Mouse (Mus musculus) thymus, adult 2 months (tissue): ENCODE data around the gene Trabd2b.

Experiments
- CTCF ChIP-seq: fragments of 200-500 bp; IDR thresholded peaks from 2 replicates; pipeline ENCODE4 v1.5.1; 2012; ENCODE audit warnings: mild to moderate bottlenecking, control low read depth, low read length, moderate library complexity, borderline replicate concordance; ENCODE audit not compliant: control insufficient read depth, poor library complexity, insufficient read depth; ENCODE audit errors: extremely low read depth
- POLR2A ChIP-seq: fragments of 200-500 bp; IDR thresholded peaks from 2 replicates; pipeline ENCODE4 v1.6.1; 2012; ENCODE audit warnings: mild to moderate bottlenecking, low read length, control low read depth, moderate library complexity; ENCODE audit not compliant: control insufficient read depth, poor library complexity, insufficient read depth; ENCODE audit errors: extremely low read depth

- no peak for TF ChIP-seq CTCF
- TF ChIP-seq POLR2A, result no peak
Measured at GRCm38 (mm10) chr4:114651606-114652005, 245.1 kb downstream of the Trabd2b start.
